Mouse (Mus musculus) liver, adult 2 months (tissue): Measurements from ENCODE around the gene Cd163l1.
A peak's percentile ranks its signal among the peaks of the same experiment; 100 is the strongest.

Experiments
- CTCF ChIP-seq: fragments of 200-500 bp; IDR thresholded peaks from 2 replicates; pipeline ENCODE4 v1.5.1; 2011; ENCODE audit warnings: low read depth, low read length, control low read depth
- POLR2A ChIP-seq: fragments of 200-500 bp; IDR thresholded peaks from 2 replicates; pipeline ENCODE4 v1.6.1; 2011; ENCODE audit warnings: low read length, control low read depth; ENCODE audit not compliant: insufficient read depth; ENCODE audit errors: extremely low read depth

DNA sequence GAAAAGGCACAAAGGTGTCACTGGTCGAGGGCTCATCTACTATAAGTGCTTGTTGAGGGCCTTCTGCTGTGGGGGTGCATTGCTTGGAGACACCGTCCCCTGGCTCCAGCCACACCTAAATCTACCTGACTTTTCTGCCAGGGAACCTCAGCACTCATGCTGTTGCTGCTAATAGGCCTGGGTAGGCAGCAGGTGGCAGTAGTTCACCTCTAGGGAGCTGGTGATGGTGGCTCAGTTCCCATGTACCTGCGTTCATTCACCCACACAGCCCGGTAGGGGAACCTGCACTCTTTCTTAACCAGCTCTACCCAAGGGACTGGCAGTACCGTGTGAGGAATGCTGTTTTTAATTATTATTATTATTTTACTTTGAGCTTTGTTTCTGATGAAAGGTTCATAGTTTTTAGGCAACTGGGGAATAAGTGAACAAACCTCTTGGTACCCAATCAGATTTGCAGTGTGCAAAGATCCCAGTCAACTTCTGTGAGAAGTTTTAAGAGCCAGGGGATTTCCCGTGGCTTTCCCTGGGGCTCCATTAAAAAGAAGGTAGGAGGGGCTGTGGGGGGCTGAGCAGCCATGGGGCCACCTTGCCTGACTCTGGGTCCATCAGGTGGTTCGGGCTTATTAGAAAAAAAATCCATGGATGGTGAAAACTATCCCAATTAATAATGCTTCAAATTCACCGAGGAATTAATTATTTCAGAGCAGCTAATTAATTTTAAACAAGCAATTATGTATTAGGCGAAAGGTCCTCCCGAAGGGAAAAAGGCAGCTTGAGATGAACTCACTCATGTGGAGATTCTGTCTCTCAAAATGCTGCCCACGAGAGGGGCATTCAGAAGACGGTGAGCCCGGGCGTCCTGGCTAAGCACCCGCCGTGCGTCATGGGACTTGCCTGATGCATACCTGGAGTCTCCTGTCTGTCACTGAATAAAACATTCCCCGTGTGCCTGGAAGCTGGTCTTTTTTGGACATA, 31.1 kb upstream of the Cd163l1 start:
- peak; percentile 98 for TF ChIP-seq CTCF
- no peak for TF ChIP-seq POLR2A
